Mouse (Mus musculus) left cerebral cortex, postnatal 14 days (tissue): Measurements from ENCODE around the gene Cfap298. TPM values are rescaled to one million over a fixed set of nuclear protein-coding genes. Genes with fewer than 3 reads are reported as not detected.

Source experiments
- microRNA-seq, 2 experiments: library from miRNA; unstranded; fragments of <30 nt; microRNA quantifications; one replicate each; pipeline ENCODE4 v1.2.0; 2022
- total RNA-seq, 2 experiments: library from RNA; stranded (reverse); gene quantifications; 2 replicates each; pipeline ENCODE4 v1.2.3; 2021

The Cfap298 gene
- total RNA-seq, 2 experiments from 2014 or later, result 34.2 to 38.7 TPM

Small RNA genes lying within 50 kb of the gene (microRNA-seq; reads per million reads assigned to microRNA genes)
- gene Gm22933, result 0 reads per million in 2 experiments

Other genes with a start within 250 kb of the Cfap298 start
- gene Mis18a, start 207.7 kb downstream of the Cfap298 start, total RNA-seq, result 1 to 10 TPM; 6.1 to 8.4 TPM
- gene Mrap, start 196.9 kb downstream of the Cfap298 start, total RNA-seq, result under 1 TPM; 0.72 TPM
- 10 to 100 TPM; 14.2 to 15.9 TPM for gene Urb1, start 124.7 kb downstream of the Cfap298 start, total RNA-seq
- 1 to 10 TPM; 1.6 to 2.1 TPM for gene Eva1c, start 108.4 kb downstream of the Cfap298 start, total RNA-seq
- gene Synj1, start 76.2 kb upstream of the Cfap298 start, total RNA-seq, result 100 to 1,000 TPM; 270 to 273 TPM
- gene Paxbp1, start 109.4 kb upstream of the Cfap298 start, total RNA-seq, result 10 to 100 TPM; 49.6 to 54.3 TPM
- gene 4932438H23Rik, start 160.0 kb upstream of the Cfap298 start, total RNA-seq, result 1 to 10 TPM in 1 of 2 experiments, under 1 TPM in 1; 0.70 to 1.1 TPM